Mouse (Mus musculus) intestine, embryonic 15.5 days (tissue): ENCODE data around the gene Eftud2. TPM values are rescaled to one million over a fixed set of nuclear protein-coding genes. Genes with fewer than 3 reads are reported as not detected.

Source experiments
- ATAC-seq: fragments of 200-750 bp; cut with Nextera tagmentation; 2 replicates; pipeline ENCODE4 v1.8.0; 2017; ENCODE audit warnings: moderate TSS enrichment, moderate library complexity
- H3K27ac ChIP-seq: fragments of 300-500 bp; sonication (generic); 2 replicates; pipeline ENCODE4 v1.5.1; 2015; ENCODE audit warnings: mild to moderate bottlenecking, inconsistent platforms
- H3K27me3 ChIP-seq: fragments of 300-500 bp; sonication (generic); replicated peaks from 2 replicates; pipeline ENCODE4 v1.6.1; 2015; ENCODE audit warnings: inconsistent platforms
- H3K36me3 ChIP-seq: fragments of 300-500 bp; sonication (generic); 2 replicates; pipeline ENCODE4 v1.6.1; 2015; ENCODE audit warnings: inconsistent platforms
- H3K4me1 ChIP-seq: fragments of 300-500 bp; sonication (generic); replicated peaks from 2 replicates; pipeline ENCODE4 v1.6.1; 2015; ENCODE audit warnings: inconsistent platforms
- H3K4me2 ChIP-seq: fragments of 300-500 bp; sonication (generic); replicated peaks from 2 replicates; pipeline ENCODE4 v1.6.1; 2015; ENCODE audit warnings: mild to moderate bottlenecking, inconsistent platforms
- H3K4me3 ChIP-seq: fragments of 300-500 bp; sonication (generic); replicated peaks from 2 replicates; pipeline ENCODE4 v1.5.1; 2015; ENCODE audit warnings: inconsistent platforms
- H3K9ac ChIP-seq: fragments of 300-500 bp; sonication (generic); 2 replicates; pipeline ENCODE4 v1.6.1; 2015; ENCODE audit warnings: inconsistent platforms
- H3K9me3 ChIP-seq: fragments of 300-500 bp; sonication (generic); 2 replicates; pipeline ENCODE4 v1.6.1; 2016; ENCODE audit warnings: inconsistent platforms
- WGBS: fragments of 180-500 bp; shearing (Covaris S2); methylation state at CpG from one replicate; pipeline ENCODE4 v1.1.7; 2015; 5-methylcytosine and 5-hydroxymethylcytosine counted together
- polyA plus RNA-seq: library from polyadenylated mRNA; unstranded; fragments of >200 nt; fragmentation: Nextera tagmentation; extraction: Ambion mirVana; gene quantifications from 2 replicates; pipeline ENCODE4 v1.2.1, GENCODE M21; 2015

The Eftud2 gene
- polyA plus RNA-seq, 1 experiment from 2014 or later = 156 TPM

- 29% methylated on average over 4 of the region's 4 CpGs for WGBS
These were observed 16.5 kb downstream of the Eftud2 start for GRCm38 (mm10) chr11:102864272-102864671.

GRCm38 (mm10) chr11:102859933-102860332 is 20.9 kb downstream of the Eftud2 start:
- no peak overlapping the region for H3K4me2 ChIP-seq
- no peak overlapping the region for H3K4me3 ChIP-seq
- no peaks in the 10 kb centered on the region for H3K9me3 ChIP-seq
- H3K27ac ChIP-seq = no peak overlapping the region
- no peaks in the 10 kb centered on the region for H3K27me3 ChIP-seq
- no peak for ATAC-seq
- peaks cover 49% of the 10 kb centered on the region for H3K36me3 ChIP-seq
- 95% methylated on average over 8 of the region's 8 CpGs for WGBS
- no peak overlapping the region for H3K9ac ChIP-seq
- no peaks in the 10 kb centered on the region for H3K4me1 ChIP-seq

More at GRCm38 (mm10) chr11:102864272-102864671, 16.5 kb downstream of the Eftud2 start:
- H3K27ac ChIP-seq = no peak overlapping the region
- H3K4me2 ChIP-seq = no peak overlapping the region
- H3K4me1 ChIP-seq = no peaks in the 10 kb centered on the region
- ATAC-seq = no peak
- H3K36me3 ChIP-seq = peaks cover 65% of the 10 kb centered on the region
- no peaks in the 10 kb centered on the region for H3K27me3 ChIP-seq
- no peak overlapping the region for H3K4me3 ChIP-seq
- H3K9ac ChIP-seq = no peak overlapping the region
- no peaks in the 10 kb centered on the region for H3K9me3 ChIP-seq

- no peaks in the 10 kb centered on the region for H3K9me3 ChIP-seq
- H3K4me1 ChIP-seq = no peaks in the 10 kb centered on the region
- H3K27ac ChIP-seq = no peak overlapping the region
- WGBS = 94% methylated on average over 11 of the region's 11 CpGs
- no peaks in the 10 kb centered on the region for H3K27me3 ChIP-seq
- no peak overlapping the region for H3K4me3 ChIP-seq
- no peak overlapping the region for H3K4me2 ChIP-seq
- H3K36me3 ChIP-seq = peaks cover 53% of the 10 kb centered on the region
- no peak overlapping the region for H3K9ac ChIP-seq
- ATAC-seq = no peak
These were observed 21.8 kb downstream of the Eftud2 start for GRCm38 (mm10) chr11:102858951-102859350.

- Histone ChIP-seq H3K9ac (no peak overlapping the region), H3K4me1 (no peaks in the 10 kb centered on the region), H3K9me3 (no peaks in the 10 kb centered on the region), H3K36me3 (peaks cover 43% of the 10 kb centered on the region), H3K4me2 (no peak overlapping the region), H3K27me3 (no peaks in the 10 kb centered on the region), H3K27ac (no peak overlapping the region), H3K4me3 (no peak overlapping the region)
- WGBS = 81% methylated on average over 6 of the region's 6 CpGs
- no peak for ATAC-seq
These were observed 24.8 kb downstream of the Eftud2 start for GRCm38 (mm10) chr11:102855941-102856340.

GRCm38 (mm10) chr11:102853760-102854159 is 27.0 kb downstream of the Eftud2 start:
- peaks cover 42% of the 10 kb centered on the region for H3K36me3 ChIP-seq
- ATAC-seq = no peak
- no peaks in the 10 kb centered on the region for H3K9me3 ChIP-seq
- no peaks in the 10 kb centered on the region for H3K4me1 ChIP-seq
- H3K4me2 ChIP-seq = no peak overlapping the region
- H3K27me3 ChIP-seq = no peaks in the 10 kb centered on the region
- H3K4me3 ChIP-seq = no peak overlapping the region
- H3K27ac ChIP-seq = no peak overlapping the region
- no peak overlapping the region for H3K9ac ChIP-seq

GRCm38 (mm10) chr11:102851883-102852282 is 28.9 kb downstream of the Eftud2 start:
- H3K9ac ChIP-seq = no peak overlapping the region
- H3K4me3 ChIP-seq = no peak overlapping the region
- H3K27me3 ChIP-seq = no peaks in the 10 kb centered on the region
- H3K27ac ChIP-seq = no peak overlapping the region
- WGBS = 65% methylated on average over 5 of the region's 5 CpGs
- H3K4me2 ChIP-seq = no peak overlapping the region
- H3K9me3 ChIP-seq = no peaks in the 10 kb centered on the region
- H3K36me3 ChIP-seq = peaks cover 45% of the 10 kb centered on the region
- H3K4me1 ChIP-seq = no peaks in the 10 kb centered on the region
- peak; percentile 56; the same call in 1 of the 2 replicates for ATAC-seq

- H3K36me3 ChIP-seq = peaks cover 69% of the 10 kb centered on the region
- no peak overlapping the region for H3K4me3 ChIP-seq
- no peaks in the 10 kb centered on the region for H3K4me1 ChIP-seq
- 85% methylated on average over 10 of the region's 10 CpGs for WGBS
- no peaks in the 10 kb centered on the region for H3K9me3 ChIP-seq
- H3K4me2 ChIP-seq = no peak overlapping the region
- no peak overlapping the region for H3K9ac ChIP-seq
- no peaks in the 10 kb centered on the region for H3K27me3 ChIP-seq
- H3K27ac ChIP-seq = no peak overlapping the region
- ATAC-seq = no peak
These were observed 34.9 kb downstream of the Eftud2 start for GRCm38 (mm10) chr11:102845926-102846325.

GRCm38 (mm10) chr11:102838616-102839150 is 42.1 kb downstream of the Eftud2 start:
- WGBS = 78% methylated on average over 9 of the region's 9 CpGs
- Histone ChIP-seq H3K27ac (no peak overlapping the region), H3K4me1 (no peaks in the 10 kb centered on the region), H3K9me3 (no peaks in the 10 kb centered on the region), H3K9ac (no peak overlapping the region), H3K27me3 (no peaks in the 10 kb centered on the region), H3K4me2 (no peak overlapping the region), H3K36me3 (peaks cover 39% of the 10 kb centered on the region), H3K4me3 (no peak overlapping the region)
- ATAC-seq = no peak

GRCm38 (mm10) chr11:102838126-102838525 is 42.7 kb downstream of the Eftud2 start:
- Histone ChIP-seq H3K27me3 (no peaks in the 10 kb centered on the region), H3K9me3 (no peaks in the 10 kb centered on the region), H3K36me3 (peaks cover 34% of the 10 kb centered on the region), H3K27ac (no peak overlapping the region), H3K4me3 (no peak overlapping the region), H3K9ac (no peak overlapping the region), H3K4me2 (no peak overlapping the region), H3K4me1 (no peaks in the 10 kb centered on the region)
- 71% methylated on average over 2 of the region's 2 CpGs for WGBS
- ATAC-seq = no peak

- 90% methylated on average over 1 of the region's 1 CpGs for WGBS
- Histone ChIP-seq H3K27me3 (no peaks in the 10 kb centered on the region), H3K4me3 (no peak overlapping the region), H3K4me1 (no peaks in the 10 kb centered on the region), H3K9ac (no peak overlapping the region), H3K4me2 (no peak overlapping the region), H3K36me3 (peaks cover 31% of the 10 kb centered on the region), H3K9me3 (no peaks in the 10 kb centered on the region), H3K27ac (no peak overlapping the region)
- no peak for ATAC-seq
These were observed 43.4 kb downstream of the Eftud2 start for GRCm38 (mm10) chr11:102837385-102837784.

- Histone ChIP-seq H3K9me3 (no peaks in the 10 kb centered on the region), H3K4me1 (no peaks in the 10 kb centered on the region), H3K9ac (no peak overlapping the region), H3K4me3 (no peak overlapping the region), H3K27me3 (no peaks in the 10 kb centered on the region), H3K4me2 (no peak overlapping the region), H3K36me3 (peaks cover 27% of the 10 kb centered on the region), H3K27ac (no peak overlapping the region)
- ATAC-seq = no peak
- WGBS = 88% methylated on average over 9 of the region's 9 CpGs
These were observed 44.6 kb downstream of the Eftud2 start for GRCm38 (mm10) chr11:102836146-102836545.

- H3K4me2 ChIP-seq = no peak within 1 kb of the TSS
- no peak within 1 kb of the TSS for H3K9ac ChIP-seq
- no peak within 1 kb of the TSS for H3K27ac ChIP-seq
- no peak within 1 kb of the TSS for H3K4me3 ChIP-seq
- H3K4me1 ChIP-seq = no peaks in the 10 kb centered on the region
- no peak for ATAC-seq
- H3K27me3 ChIP-seq = no peaks in the 10 kb centered on the region
- H3K9me3 ChIP-seq = no peaks in the 10 kb centered on the region
- peaks cover 22% of the 10 kb centered on the region; the same call in 1 of the 2 replicates for H3K36me3 ChIP-seq
- WGBS = 71% methylated on average over 4 of the region's 4 CpGs
These were observed 45.2 kb downstream of the Eftud2 start, which contains the start of gene Higd1b for GRCm38 (mm10) chr11:102835549-102835948. Higd1b (plus strand) TSS chr11:102835849.

GRCm38 (mm10) chr11:102834219-102834618 is 46.6 kb downstream of the Eftud2 start:
- H3K4me2 ChIP-seq = no peak overlapping the region
- H3K4me3 ChIP-seq = no peak overlapping the region
- H3K9ac ChIP-seq = no peak overlapping the region
- H3K36me3 ChIP-seq = peaks cover 16% of the 10 kb centered on the region; the same call in 1 of the 2 replicates
- no peaks in the 10 kb centered on the region for H3K27me3 ChIP-seq
- no peak overlapping the region for H3K27ac ChIP-seq
- H3K9me3 ChIP-seq = no peaks in the 10 kb centered on the region
- WGBS = 87% methylated on average over 10 of the region's 10 CpGs
- no peaks in the 10 kb centered on the region for H3K4me1 ChIP-seq
- no peak for ATAC-seq
